ENCODE assay signal across 28 mouse cellular contexts in genomic region chr8:10840853-10841531, GRCm38 (mm10).
A peak's percentile ranks its signal among the peaks of the same experiment; 100 is the strongest.
DNase-seq lines count a peak whose midpoint lies in the region; ATAC-seq and TF ChIP-seq lines count a peak whose summit lies in the region.
"Had no signal": no experiment of that assay in that cellular context is flagged by ENCODE, and none has a peak within 500 bp of the region (broad histone marks: within the 10 kb centered on the region; RNA-seq: fewer than 3 reads in every experiment).

No protein-coding gene starts in this region.

- no peaks in the 10 kb centered on the region for H3K27me3 ChIP-seq in CH12.LX (replicated peaks)
- no peaks in the 10 kb centered on the region for H3K27me3 ChIP-seq in kidney, embryonic 14.5 days (ENCODE audit: control insufficient read depth, insufficient read depth, low read length)
- H3K27me3 ChIP-seq: forebrain, embryonic 13.5 days; Patski had no signal

- dilution Hi-C loops in CH12.LX (cut with MboI; ENCODE audit: extremely low pct_ligation_motif_present, extremely low pct_unique_long_range_greater_than_20kb, low sequenced_read_pairs): no loop called here

- 92% methylated on average over 12 of the region's 12 CpGs for WGBS in kidney, embryonic 14.5 days

- DNase-seq in CH12.LX (ENCODE audit: extremely low read depth): peak; percentile 37
- DNase-seq in right cerebral cortex, postnatal 25 days: no peak
- DNase-seq: adrenal gland, postnatal 10 days; adrenal gland, postnatal 36 days; cerebellum, adult 11 months; cerebellum, adult 2 months; cerebellum, adult 9-11 months; cerebellum, postnatal 25 days; embryo, embryonic 11 days; gastrocnemius, postnatal 10 days; gastrocnemius, postnatal 36 days; heart, postnatal 14 days; heart, postnatal 4 days had no signal

- H3K36me3 ChIP-seq in CH12.LX (replicated peaks in 1 of 2; ENCODE audit: control insufficient read depth in 1 of 2, insufficient read depth in 1 of 2, low read length in 1 of 2): no peaks in the 10 kb centered on the region
- no peaks in the 10 kb centered on the region for H3K36me3 ChIP-seq in kidney, embryonic 14.5 days (ENCODE audit: control insufficient read depth, insufficient read depth, low read length)
- H3K36me3 ChIP-seq: embryonic facial prominence, embryonic 10.5 days; embryonic facial prominence, embryonic 13.5 days; forebrain, embryonic 10.5 days; G1E; heart, embryonic 13.5 days had no signal

- peak; percentile 62 for ATAC-seq in granulocyte monocyte progenitor cell, adult 5-6 weeks (replicated peaks; ENCODE audit: poor library complexity, severe bottlenecking)
- ATAC-seq in monocyte, adult 5-6 weeks (replicated peaks; ENCODE audit: insufficient number of reproducible peaks, low FRiP score, low TSS enrichment, poor library complexity, severe bottlenecking): peak; percentile 66
- ATAC-seq in erythroid progenitor cell, adult 5-6 weeks (replicated peaks; ENCODE audit: low FRiP score, poor library complexity, severe bottlenecking): no peak
- no peak for ATAC-seq in kidney, embryonic 14.5 days (ENCODE audit: low FRiP score, low TSS enrichment)
- ATAC-seq: hindbrain, postnatal 0 days; inflammation-experienced regulatory T-cells, adult 6 months; Patski had no signal

- TF ChIP-seq RAD21 in CH12.LX (IDR thresholded peaks at IDR 0.05; ENCODE audit: low read depth, low read length): no peak

- H3K4me2 ChIP-seq in CH12.LX (ENCODE audit: insufficient read depth, low read depth, poor library complexity, severe bottlenecking): no peak overlapping the region
- no peak overlapping the region for H3K4me2 ChIP-seq in kidney, embryonic 14.5 days (replicated peaks; ENCODE audit: low read depth, low read length)
- H3K4me2 ChIP-seq: embryonic facial prominence, embryonic 13.5 days; forebrain, embryonic 13.5 days; heart, embryonic 13.5 days; hindbrain, embryonic 14.5 days had no signal

- peaks cover 13 to 37% of the 10 kb centered on the region in 2 experiments for H3K4me1 ChIP-seq in CH12.LX (ENCODE audit: control insufficient read depth in 1 of 2, insufficient read depth in 2 of 2)
- H3K4me1 ChIP-seq in kidney, embryonic 14.5 days (ENCODE audit: control insufficient read depth, insufficient read depth, low read length): no peaks in the 10 kb centered on the region

- no peak for TF ChIP-seq CTCF in CH12.LX (conservative IDR thresholded peaks at IDR 0.05 in 1 of 2, IDR thresholded peaks at IDR 0.05 in 1 of 2; ENCODE audit: low read depth in 2 of 2, low read length in 2 of 2)

- H3K79me2 ChIP-seq in CH12.LX (replicated peaks; ENCODE audit: control insufficient read depth, extremely low read depth, insufficient read depth, poor library complexity, severe bottlenecking): no peaks in the 10 kb centered on the region

- in situ Hi-C loops in CH12.LX (cut with MboI; ENCODE audit: low pct_ligation_motif_present, low pct_unique_long_range_greater_than_20kb, low sequenced_read_pairs): no loop called here

- no peak overlapping the region for H3K9ac ChIP-seq in CH12.LX (ENCODE audit: insufficient read depth, low read depth)
- H3K9ac ChIP-seq in kidney, embryonic 14.5 days (ENCODE audit: low read depth, low read length): no peak overlapping the region
- H3K9ac ChIP-seq: embryonic facial prominence, embryonic 13.5 days; forebrain, embryonic 13.5 days; heart, embryonic 13.5 days; hindbrain, embryonic 14.5 days had no signal

- H3K4me3 ChIP-seq in CH12.LX (replicated peaks in 1 of 3; ENCODE audit: low read depth in 2 of 3, low read length in 2 of 3, poor library complexity in 1 of 3): no peak overlapping the region
- no peak overlapping the region for H3K4me3 ChIP-seq in kidney, embryonic 14.5 days (ENCODE audit: low read length)
- H3K4me3 ChIP-seq: embryonic facial prominence, embryonic 10.5 days; embryonic facial prominence, embryonic 13.5 days; erythroblast, embryonic 14.5 days; forebrain, embryonic 10.5 days; forebrain, embryonic 13.5 days; heart, embryonic 13.5 days had no signal

- no peak for TF ChIP-seq POLR2A in CH12.LX (IDR thresholded peaks at IDR 0.05; ENCODE audit: low read depth, low read length)

- H3K27ac ChIP-seq in CH12.LX (ENCODE audit: insufficient read depth, low read depth): no peak overlapping the region
- H3K27ac ChIP-seq in kidney, embryonic 14.5 days (ENCODE audit: low read depth, low read length): no peak overlapping the region
- H3K27ac ChIP-seq: embryonic facial prominence, embryonic 10.5 days; embryonic facial prominence, embryonic 13.5 days; forebrain, embryonic 10.5 days; forebrain, embryonic 13.5 days; heart, embryonic 13.5 days; hindbrain, embryonic 14.5 days; hindbrain, postnatal 0 days had no signal

- TF ChIP-seq EP300 in CH12.LX (IDR thresholded peaks at IDR 0.05; ENCODE audit: low read length): peak; percentile 49; the same call in 1 of the 2 replicates

- H3K9me3 ChIP-seq in CH12.LX (replicated peaks; ENCODE audit: low read length): peaks cover 2% of the 10 kb centered on the region
- H3K9me3 ChIP-seq in kidney, embryonic 14.5 days (ENCODE audit: control insufficient read depth, low read length): no peaks in the 10 kb centered on the region
- H3K9me3 ChIP-seq: embryonic facial prominence, embryonic 10.5 days; embryonic facial prominence, embryonic 13.5 days; forebrain, embryonic 10.5 days; forebrain, embryonic 13.5 days; G1E; heart, embryonic 13.5 days had no signal

TF ChIP-seq in CH12.LX, 34 proteins besides CTCF, POLR2A, EP300 and RAD21:
- TF ChIP-seq JUND (conservative IDR thresholded peaks at IDR 0.05; ENCODE audit: low read depth, low read length): no peak
- no peak for TF ChIP-seq TCF12 (IDR thresholded peaks at IDR 0.05; ENCODE audit: low read depth, low read length)
- peak; percentile 14; the same call in 1 of the 2 replicates for TF ChIP-seq BHLHE40 (IDR thresholded peaks at IDR 0.05; ENCODE audit: low read depth, low read length)
- peak; percentile 52; the same call in 1 of the 2 replicates for TF ChIP-seq MYC (IDR thresholded peaks at IDR 0.05; ENCODE audit: low read depth, low read length)
- TF ChIP-seq MAX (IDR thresholded peaks at IDR 0.05; ENCODE audit: low read length): peak; percentile 46; the same call in 1 of the 2 replicates

Comparison
In these comparisons a context has a peak if more than half of its experiments do, and no peak if none do; other contexts are left out.
1. ATAC-seq: peak in granulocyte monocyte progenitor cell, adult 5-6 weeks (single experiment) and monocyte, adult 5-6 weeks (single experiment); none in erythroid progenitor cell, adult 5-6 weeks (single experiment) and kidney, embryonic 14.5 days (single experiment).